Mouse (Mus musculus) spleen, adult 18-20 months (tissue): Measurements from ENCODE around the gene Abhd17c.
A peak's percentile ranks its signal among the peaks of the same experiment; 100 is the strongest.

Experiments
- DNase-seq, 2 experiments: peaks; one replicate each; pipeline ENCODE4 v3.0.0; 2022; ENCODE audit warnings: mixed read lengths in 2 of 2

The Abhd17c gene

DNA sequence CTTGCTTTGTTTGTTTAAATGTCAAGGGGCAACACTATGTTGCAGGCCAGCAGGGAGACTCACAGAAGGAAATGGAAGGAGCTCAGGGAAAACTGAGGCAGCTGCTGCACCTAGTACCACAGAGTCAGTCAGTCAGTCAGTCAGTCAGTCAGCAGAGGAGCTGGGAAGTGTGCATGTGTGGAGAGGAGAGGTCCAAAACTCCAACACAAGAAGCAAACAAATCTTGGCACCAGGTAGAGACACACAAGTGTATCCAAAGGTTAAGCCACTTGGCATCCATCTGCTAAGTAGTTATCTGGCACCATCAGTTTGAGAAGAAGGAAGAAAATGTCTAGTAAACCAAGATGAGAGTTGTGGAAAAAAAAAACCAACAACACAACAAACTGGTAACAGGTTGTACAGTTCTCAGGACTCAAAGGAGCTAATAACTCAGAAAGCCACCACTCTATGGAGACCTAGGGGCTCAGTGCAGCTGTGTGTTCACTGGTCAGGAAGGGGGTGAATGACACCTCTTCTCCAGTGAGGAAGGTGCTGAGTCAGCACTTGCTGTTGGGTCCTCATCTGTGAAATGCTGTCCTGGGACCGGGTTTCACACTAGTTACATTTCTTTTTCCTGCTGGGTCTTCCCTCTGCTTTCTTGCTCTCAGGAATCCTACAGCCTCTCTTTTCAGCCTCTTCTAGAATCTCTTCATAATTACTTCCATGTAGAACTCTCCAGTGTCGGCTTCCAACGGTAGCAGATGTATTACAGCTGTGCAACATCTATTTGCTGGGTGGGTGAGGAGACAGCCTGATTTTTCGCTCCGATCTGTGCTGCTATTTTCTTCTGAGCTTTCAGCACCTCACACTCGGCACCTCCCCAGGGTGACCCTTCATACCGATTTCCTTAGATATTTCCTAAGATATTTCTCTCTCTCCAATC is 34.8 kb downstream of the Abhd17c start:
- DNase-seq = no peak

DNA sequence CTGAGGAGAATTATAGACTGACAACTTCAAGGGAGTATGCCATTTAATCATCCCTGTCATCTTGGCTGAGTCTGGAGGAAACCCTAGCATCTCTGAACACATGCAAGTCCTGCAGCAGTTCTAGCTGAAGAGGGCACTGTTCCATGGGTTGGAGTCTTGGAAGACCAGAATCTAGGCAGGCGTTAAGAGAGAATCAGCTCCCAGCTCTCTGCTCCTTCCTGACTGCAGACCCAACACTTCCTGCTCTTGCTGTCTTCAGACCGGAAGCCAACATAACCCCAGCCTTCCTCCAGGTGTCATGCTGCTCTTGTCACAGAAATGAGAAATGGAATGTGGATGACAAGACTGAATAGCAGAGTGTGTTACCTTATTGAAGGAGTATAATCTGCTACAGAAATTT is 36.3 kb downstream of the Abhd17c start:
- no peak for DNase-seq

DNA sequence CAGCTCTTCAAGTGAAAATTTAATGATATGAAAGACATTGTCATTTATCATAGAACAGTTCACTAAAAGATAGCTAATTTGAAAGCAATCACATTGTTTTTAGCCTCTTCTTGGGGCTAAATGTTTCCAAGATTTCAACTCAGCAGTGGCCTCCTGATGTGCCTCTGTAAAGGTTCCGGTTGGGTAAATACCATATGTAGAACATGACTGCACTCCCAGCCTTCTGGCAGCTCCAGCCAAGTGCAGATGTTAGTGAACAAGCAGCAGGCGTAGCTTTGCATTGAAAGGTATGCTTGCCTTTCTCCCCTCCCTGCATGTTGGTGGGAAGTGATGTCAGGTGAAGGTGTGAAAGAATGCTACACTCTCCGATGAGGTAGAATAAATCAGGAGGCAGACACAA is 36.9 kb downstream of the Abhd17c start:
- DNase-seq = no peak

DNA sequence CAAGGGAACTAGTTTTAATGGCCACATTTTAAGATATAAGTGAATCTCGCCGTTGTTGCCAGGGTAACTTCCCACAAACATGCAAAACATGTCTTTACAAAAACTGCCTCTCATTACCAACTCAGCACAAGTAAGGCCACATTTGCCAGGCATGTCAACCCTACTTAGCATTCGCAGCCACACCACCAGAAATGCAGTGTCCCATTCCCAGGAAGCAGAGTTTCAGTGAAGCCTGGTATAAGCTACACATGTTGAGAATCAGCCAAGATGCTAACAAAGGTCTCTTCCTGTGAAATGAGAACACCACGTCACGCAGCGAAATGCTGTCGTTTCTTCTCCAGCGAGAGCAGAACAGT is 38.7 kb downstream of the Abhd17c start:
- no peak for DNase-seq

DNA sequence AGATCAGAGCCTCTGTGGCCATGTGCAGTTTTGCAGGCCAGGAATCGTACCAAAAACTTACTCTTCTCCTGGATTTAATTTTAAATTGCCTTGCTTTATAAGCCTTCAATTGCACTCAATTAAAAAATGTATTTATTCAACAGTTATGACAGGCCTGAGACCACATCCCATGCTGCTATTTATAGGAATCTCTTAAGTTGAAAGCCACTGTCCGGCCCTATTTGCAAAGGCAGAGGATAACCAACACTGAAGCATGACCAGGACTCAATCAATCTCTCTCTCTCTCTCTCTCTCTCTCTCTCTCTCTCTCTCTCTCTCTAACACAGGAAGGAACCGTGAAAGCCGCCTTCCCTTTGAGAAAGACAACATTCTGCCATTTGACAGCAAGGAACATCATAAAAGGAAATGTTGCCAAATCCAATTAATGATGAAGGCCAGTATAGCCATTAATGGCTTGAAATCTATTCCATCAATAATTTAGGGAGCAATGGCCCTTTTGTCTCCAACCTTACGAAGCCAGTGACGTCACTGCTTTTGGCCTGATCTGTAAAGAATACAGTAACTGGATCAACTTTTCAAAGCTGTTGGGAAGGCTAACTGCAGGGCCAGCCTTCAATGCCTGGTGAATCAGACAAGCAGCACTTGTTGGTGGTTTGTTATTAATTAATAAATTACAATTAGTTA is 39.2 kb downstream of the Abhd17c start:
- no peak for DNase-seq

DNA sequence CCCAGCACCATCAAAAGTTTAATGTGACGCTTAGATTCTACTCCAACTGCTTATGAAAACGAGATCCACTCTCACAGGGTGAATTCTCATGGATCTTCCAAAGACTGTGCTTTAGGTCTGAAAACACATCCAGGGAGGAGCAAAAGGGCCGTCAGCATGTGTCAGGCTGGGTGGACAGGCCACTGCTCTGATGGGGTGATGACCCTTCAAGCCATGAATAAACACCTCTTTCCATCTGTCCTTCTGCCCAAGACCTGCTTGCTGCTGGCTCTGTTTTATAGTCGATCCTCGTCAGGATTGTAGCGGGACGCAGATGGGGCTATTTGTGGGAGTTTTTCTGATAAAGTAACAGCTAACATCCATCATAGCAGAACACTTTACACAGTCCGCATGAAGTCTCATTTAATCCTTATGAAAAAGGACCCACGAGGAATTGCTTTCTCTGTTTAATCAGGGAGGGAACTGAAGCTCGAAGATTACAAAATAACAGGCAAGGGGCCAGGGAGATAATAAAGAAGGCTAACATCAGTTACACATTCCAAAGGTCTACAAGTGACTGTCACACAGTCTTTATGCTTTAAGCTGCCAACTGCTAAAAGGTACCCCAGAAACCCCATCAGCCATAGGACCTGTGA is 39.9 kb downstream of the Abhd17c start:
- DNase-seq = no peak

DNA sequence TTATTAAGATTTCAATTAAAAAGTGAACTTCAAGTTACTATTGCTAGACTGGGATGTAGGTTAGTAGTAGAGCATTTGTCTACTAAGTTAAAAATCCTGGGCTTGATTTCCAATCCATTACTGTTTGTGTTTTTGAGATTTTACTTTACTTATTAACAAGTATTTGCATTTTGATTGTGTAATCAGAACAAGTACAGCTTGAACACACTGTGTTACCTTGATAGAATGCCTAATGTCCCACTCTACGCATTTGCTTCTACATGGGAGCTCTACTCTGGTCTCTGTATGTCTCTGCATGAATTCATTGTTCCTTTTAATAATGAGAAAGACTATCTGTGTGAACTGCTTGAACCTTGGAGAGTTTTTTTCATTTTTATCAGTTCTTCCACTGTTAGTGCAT is 44.8 kb downstream of the Abhd17c start:
- DNase-seq = no peak

DNA sequence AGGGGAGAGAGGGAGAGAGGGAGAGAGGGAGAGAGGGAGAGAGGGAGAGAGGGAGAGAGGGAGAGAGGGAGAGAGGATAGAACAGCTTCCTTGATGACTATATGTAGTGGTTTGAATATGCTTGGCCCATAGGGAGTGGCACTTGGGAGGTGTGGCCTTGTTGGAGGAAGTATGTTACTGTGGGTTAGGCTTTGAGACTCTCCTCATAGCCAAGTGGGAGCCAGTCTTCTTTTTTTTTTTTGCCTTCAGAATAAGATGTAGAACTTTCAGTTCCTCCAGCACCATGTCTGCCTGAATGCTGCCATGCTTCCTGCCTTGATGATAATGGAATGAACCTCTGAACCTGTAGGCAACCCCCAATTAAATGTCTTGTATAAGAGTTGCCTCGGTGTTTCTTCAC is 49.1 kb downstream of the Abhd17c start:
- no peak for DNase-seq

DNA sequence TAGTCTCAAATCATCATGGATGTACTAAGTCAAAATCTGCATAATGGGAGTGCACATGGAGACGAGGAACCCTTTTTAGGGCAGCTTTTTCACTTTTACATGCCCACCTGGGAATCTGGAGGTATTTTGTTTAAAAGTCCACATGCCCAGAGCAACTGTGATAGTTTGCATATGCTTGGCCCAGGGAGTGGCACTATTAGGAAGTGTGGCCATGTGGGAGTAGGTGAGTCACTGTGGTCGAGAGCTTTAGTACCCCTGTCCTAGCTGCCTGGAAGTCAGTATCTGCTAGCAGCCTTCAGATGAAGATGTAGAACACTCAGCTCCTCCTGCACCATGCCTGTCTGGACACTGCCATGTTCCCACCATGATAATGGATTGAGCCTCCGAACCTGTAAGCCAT is 51.0 kb downstream of the Abhd17c start:
- DNase-seq = no peak

DNA sequence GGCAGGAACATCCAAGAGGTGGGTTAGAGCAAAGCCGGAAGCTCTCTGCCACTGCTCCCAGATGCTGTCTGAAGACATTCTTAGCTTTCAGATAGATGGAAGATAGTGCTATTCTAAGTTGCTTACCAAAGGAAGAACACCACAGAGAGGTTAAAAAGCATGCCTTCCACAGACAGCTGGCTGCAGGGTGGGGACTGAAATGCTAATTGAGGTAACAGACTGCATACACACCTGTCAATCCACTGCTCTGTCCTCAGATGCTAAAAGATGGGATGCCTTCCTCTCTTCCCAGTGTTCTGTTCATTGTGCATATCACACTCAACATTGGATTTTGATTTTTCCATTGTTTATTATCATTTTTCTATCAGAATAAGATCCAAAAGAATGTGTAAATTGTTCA is 53.6 kb downstream of the Abhd17c start:
- DNase-seq = no peak

DNA sequence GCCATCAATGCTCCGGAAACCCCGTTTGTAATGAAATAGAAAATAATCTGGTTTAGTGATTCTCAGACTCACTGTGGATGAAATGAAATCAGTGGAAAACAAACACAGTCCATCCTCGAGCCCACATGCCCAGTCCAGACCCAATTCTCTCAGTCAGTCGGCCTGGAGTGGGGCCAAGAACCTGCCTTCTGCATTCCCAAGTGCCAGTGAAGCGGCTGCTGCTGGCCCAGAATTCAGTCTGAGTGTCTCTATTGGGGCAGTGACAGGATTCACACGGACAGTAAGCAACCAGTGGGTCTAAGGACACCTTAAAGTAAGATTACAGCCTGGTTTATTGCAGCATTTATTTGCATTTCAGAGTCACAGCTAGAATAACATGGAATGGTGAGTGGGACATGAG is 55.2 kb downstream of the Abhd17c start:
- DNase-seq = no peak

DNA sequence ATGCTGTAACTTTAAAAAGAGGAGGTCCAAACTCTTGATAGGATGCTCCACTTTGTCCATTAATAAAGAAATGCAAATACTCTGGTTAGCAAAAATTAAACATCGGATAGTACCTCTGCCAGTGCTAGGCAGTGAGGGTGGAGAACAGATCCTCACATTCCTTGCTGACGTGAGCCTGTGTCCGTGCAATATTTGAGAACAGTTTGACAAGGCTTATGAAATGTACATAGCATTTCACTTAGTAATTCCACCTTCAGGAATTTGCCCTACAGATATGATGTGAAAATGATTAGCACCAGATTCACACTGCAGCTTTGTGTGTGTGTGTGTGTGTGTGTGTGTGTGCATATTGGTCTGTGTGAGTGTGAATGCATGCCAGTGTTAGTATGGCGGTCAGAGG is 60.9 kb downstream of the Abhd17c start:
- DNase-seq = no peak

DNA sequence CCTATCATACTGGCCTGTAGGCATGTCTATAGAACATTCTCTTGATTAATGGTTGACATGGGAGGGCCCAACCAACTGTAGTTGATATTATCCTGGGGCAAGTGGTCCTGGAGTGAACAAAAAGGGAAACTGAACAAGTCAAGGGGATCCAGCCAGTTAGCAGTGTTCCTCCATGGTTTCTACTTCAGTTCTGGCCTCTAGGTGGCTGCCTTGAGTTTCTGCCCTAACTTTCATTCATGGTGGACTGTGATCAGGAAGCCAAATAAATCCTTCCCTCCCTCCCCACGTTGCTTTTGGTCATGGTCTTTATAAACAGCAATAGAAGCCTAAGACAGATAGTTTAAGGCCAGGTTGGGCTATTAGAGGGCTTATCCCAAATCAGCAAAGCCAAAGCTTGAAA is 61.9 kb downstream of the Abhd17c start:
- DNase-seq = no peak

DNA sequence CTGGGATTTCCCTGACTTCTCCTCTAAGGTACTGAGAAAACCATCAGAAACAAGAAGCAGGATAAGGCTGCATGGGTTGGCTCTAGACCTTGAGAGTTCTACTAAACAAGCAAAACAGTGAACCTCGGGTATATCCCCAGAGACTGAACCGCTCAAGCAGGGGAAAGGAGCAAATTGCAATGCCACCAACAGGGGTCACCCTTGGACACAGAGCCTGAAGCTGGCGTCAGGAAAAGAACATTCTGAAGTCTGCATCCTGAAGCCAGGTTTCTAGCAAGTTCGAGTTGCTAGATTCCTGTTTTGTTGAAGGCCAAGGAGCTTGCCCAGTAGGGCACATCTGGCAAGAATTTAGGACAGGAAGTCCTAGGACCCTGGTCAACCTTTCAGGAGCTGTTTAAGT is 62.7 kb downstream of the Abhd17c start:
- DNase-seq = peak; percentile 46 to 75

DNA sequence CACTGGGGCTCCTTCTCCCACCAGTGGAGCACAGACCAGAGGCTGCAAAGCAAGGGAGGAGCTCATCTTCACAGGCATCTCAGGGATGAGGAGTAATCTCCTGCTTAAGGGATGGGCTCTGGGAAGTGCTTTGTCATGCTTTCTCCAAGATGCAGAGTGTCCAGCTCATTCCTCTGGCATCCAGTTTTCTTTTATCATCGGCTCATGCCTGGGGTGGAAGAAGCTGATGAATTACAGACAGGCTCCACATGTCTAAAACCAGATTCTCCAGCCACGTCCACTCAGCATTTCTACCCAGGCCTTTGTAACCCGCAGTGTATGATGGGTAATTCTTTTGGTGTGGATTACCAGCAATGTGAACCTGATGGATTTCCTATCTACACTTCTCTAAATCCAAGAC is 63.5 kb downstream of the Abhd17c start:
- DNase-seq = no peak

DNA sequence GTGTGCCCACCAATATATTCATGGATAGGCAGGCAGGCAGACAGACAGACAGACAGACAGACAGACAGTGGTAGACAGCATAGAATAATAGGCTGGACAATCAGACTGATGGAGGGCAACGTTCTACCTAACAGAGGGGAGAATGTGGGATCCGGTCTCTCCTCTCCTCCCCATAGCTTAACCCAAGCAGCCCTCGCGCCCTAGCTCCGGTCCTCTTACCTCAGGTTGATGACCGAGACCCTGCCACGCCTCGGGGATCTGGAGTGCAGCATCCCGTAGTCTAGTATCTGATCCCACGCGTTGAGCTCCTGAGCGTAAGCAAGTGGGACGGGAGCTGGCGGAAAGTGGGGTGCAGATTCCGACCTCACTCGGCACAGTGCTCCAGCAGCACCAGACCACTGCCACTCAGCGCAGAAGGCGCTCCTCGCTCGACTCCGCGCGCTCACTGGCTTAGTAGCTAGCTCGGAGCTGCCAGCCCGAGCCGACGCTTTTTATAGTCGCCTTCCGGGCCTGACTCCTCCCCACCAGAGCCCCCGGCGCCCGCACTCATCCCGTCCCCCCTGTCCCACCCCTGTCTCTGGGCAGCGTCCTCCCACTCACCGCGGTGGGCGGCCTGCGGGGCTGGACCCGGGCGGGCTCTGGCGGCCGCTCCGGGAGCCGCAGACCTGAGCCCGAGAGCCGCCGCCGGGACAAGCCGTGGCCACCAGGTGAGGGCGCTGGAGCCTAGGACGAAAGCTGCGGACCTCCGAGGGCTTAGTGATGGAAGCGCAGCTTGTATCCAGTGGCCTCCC is 65.5 kb downstream of the Abhd17c start, which contains the start of gene Cemip:
TSS of gene Cemip (minus strand) at position 464 of the 791 bp plus-strand sequence.
- peak; percentile 45 to 67 for DNase-seq

DNA sequence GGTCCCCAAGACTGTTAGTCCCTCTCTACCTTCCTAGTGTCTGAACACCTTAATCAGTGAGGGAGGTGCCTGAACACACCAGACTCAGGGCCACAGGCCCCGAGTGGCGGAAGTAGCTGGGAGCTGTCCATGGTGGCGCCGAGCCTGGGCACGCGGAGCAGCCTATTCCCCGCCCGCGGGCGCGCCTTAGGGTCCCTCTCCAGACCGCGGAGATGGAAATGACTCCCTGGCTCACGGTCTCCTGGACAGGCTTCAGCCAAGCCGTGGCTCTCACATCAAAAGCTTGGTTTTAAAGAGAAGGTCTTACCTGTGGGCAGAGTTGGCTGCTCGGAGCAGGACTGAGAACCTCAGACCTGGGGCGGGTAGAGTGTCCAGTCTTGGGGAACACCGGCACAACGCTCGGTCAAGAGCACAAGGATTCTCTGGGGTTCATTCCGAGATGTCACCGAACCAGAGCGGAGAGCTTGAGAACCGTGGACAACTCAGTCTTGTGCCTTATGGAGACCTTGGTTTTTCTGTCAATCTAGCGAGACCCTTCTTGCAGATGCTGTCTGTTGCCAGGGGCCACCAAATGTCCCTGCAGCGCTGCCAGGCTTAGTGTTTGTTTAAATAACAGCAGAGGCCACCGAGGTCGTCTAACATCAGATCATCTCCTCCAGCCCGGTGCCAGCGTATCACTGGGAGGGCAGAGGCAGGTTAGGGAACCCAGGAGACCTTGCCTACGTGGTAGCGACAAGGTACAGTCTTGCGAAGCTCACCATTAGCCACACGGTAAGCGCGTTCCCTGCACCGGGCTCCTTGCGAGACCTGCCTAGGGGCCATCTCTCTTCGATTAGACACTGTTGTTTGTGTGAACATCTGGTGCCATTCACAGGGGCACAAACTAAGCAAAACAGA is 66.4 kb downstream of the Abhd17c start:
- peak; percentile 10 to 24 for DNase-seq

DNA sequence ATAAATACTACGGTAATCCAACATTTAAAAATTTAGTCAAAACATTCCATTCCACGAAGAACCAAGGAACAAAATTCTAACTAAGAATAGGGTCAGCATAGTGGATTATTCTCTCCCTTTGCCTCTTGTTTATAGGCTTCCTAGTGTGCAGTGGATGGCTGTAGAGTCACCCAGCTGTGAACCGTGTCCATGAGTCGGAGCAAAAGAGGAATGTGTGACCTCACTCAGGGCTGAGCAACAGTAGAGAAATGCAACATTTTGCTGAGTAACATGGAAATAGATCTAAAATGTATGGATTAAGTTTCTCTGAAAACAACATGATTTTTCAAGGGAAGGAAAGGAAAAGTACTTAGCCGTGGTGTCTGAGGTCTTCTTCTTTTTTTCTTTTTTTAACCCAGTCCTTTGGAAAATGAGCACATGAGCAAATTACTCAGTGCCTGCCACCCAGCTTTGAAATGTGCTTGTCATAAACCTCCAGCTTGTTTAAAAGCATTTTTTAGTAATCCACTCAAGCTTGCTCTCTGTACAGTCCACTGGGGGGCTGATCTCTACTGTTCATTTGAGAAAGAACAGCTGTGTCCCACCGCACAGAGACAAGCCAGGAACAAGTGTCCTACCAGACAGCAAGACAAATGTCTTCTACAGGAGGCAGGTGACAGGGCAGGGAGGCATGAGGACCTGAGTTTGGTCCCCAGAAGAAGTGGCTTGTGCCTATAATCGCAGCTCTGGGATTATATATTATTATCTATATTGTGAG is 74.3 kb downstream of the Abhd17c start:
- DNase-seq = no peak

DNA sequence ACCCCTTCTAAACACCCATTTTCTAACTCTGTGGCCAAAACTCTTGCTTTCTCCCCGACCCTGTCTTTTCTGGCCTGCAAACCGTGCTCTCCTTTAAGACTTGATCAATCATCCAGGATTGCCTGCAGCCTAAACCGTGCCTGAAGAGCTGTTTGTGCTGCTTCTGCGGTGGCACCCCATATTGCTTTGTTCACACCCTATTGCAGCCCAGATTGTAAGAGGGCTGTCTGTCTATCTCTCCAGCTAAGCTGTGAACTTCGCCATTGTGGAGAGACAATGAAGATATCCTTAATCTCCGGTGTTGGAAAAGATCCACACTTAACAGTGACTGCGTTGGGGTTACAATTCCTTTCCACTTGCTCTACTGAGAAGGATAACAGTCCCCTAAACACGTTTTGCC is 77.4 kb downstream of the Abhd17c start:
- no peak for DNase-seq

DNA sequence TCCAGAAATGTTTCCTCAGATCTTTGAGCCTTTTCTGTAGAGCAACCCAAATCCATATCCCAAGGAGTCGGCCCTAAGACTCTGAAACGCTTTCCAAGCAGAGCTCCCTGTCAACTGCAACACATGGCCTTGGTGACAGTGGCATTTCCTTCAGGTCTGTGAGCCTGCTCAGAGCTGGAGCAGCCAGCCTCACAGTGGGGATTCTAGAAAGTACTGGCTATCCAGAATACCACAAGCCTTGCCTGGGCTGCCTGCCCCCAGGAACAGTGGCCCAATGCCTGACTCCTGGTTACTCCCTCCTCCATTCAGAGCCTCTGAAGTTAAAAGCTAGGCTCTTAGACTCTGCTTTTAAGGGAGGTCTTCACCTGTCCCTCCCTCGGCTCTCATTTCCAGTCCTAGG is 77.8 kb downstream of the Abhd17c start:
- no peak for DNase-seq

DNA sequence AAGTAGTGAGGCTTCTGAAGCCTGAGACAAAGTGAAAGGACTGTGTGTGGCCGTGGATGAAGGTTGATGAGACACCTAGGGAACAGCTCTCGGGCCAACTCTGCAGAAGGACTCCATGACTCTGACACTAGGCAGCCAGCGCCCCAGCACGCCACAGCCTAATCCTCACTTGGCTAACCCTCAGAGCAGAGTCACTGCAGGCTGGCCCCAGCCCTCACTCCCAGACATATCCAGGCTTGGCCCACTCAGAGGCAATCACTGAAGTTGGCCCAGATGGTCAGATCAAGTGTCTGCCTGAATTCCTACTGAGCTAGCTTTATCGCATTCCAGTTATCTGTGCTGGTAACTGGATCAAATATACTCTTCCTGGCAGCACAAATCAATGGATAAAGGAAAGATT is 82.8 kb downstream of the Abhd17c start:
- DNase-seq = no peak
